Mouse (Mus musculus) liver (tissue): ENCODE measurements around the gene Hspbp1.
A peak's percentile ranks its signal among the peaks of the same experiment; 100 is the strongest.

ENCODE experiments used
- DNase-seq: peaks from one replicate; pipeline ENCODE4 v3.0.0-alpha.2; 2020; ENCODE audit warnings: mixed read lengths

Gene Hspbp1

DNA sequence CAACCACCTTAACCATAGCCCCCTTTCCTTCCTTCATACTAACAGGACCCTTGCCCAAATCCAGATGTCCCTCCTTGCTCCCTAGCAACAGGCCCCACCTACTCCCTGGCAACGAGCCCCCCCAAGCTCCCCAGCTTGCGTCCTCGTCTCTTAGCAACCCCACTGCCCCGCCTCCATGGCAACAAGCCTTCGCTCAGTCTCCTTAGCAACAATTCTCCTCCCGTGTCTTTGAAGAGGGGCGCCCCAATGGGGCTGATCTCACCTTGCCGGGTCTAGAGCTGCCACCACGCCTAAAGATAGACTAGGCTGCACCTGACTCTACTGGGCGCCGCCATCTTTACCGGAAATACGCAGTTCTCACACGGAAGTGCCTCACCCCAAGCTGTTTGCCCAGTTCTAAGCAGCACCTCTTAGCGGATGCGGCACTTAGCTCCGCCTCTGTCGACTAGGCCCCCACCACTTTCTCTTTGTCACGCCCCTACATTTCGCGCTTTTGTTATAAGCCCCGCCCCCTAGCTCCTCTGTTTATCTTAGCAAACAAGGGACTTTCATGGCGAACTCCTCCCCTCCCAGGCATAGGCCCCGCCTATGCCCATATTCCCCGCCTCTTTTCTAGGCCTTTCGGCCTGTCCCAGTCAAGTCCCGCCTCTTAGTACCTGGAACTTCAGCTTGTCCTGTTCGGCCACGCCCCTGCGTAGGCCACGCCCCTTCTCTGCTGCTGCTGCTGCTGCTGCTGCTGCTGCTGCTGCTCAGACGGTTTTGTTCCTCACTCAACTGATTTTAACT is at the start of gene Hspbp1:
Gene Hspbp1, minus strand, starts transcription at position 437 of the 786 bp plus-strand sequence.
- peak; percentile 99 for DNase-seq

DNA sequence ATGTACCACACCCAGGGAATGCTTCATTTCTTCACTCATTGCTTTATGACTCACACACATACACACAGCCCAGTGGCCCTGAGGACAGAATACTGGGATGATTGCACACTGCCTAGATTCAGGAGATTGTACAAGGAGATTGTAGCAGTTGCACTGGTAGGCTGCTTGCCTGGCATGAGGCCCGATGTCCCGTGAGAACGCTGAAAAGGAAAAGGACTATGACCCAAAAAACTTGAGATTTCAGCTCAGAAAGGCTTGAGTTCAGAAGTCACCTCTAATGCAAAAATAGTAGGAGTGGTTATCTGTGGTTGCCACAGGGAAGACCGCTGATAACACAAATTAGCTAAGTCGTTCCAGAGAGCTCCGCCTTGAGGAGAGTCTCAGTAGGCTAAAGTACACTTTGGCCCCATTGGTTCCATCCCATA is 48.1 kb upstream of the Hspbp1 start:
- DNase-seq = peak; percentile 52

DNA sequence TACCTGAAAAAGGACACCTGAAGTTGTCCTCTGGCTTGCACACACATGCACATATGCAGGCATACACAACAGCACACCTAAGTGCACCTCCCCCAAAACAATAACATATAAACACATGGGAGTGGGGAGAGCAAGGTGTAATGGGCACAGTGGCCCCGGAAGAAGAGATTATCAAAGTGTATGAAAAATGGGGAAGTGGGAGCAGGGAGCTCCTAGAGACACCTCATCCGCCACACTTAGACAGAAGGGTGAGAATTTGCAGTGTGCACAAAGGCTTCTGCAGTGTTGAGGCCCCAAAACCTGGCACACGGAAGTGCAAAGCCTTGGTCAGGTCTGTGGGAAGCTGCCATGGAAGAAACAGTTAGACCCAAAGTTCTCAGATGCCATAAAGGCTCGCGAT is 46.2 kb upstream of the Hspbp1 start:
- DNase-seq = no peak

DNA sequence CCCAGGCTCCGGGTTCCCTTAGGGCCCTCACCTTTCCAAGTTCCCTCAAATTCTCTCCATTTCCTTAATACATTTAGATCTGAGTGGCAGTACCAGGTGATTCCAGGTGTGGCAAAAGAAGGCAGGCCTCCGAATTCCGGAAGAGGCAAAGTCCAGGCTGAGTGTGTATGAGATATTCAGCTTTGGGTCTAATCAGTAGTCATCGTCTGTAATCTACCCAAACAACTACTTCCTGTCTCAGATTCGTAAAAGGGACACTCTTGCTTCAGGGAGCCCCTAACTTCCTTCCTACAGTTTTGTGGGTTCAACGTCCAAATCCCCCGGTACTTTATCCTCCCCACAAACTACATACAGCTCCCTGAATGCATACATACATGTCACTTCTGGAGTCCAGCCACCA is 40.3 kb upstream of the Hspbp1 start, which contains the start of gene Tmem150b:
Gene Tmem150b, minus strand, starts transcription at position 81 of the 400 bp plus-strand sequence.
- DNase-seq = no peak

DNA sequence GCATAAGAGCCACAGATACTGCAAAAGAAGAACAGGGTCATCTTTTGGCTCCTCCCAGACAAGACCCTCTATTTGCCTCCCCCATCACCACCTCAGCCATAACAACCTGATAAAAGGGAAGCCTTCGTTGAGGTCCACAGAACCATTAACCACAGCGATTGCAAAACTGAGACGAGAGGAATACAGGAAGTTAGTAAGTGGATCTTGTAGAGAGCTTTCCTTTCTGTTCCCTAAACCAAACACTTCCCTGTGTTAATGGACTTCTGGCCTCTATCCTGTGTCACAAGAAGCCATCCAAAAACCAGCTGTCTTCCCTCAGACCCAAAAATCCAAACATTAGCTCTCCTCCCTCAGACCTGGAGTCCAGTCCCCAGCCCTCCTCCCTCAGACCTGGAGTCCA is 39.5 kb upstream of the Hspbp1 start:
- DNase-seq = no peak

DNA sequence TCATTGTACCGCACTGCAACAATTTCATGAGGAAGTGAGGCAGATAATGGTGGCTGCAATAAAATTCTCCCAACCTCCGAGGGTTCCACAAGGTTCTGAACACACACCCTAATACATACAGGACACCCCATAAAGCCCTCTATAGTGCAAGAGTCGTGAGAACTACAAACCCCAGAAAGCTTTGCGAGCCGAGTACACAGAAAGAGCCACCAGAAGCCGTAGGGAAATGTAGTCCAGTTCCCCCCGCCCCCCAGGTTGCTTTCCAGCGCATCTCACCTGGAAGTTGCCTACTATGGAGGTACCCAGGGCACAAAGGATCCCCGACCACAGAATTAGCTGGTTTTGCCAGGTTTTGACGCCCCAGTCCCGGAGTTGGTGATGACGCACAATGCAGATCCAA is 38.6 kb upstream of the Hspbp1 start:
- DNase-seq = no peak

DNA sequence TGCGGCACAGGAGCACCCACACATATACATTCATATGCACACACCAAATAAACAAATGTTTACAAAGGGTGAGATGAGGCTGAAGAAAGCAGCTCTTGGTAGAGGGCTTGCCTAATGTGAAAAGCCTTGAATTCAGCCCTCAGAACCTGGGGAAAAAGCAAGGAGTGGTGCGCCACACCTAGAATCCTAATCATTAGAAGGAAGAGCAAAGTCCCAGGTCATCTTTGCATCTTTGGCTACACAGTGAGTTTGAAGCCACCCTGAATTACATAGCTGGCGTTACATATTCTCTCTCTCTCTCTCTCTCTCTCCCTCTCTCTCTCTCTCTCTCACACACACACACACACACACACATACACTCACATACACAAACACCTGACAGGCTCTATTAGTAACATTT is 34.4 kb upstream of the Hspbp1 start:
- no peak for DNase-seq

DNA sequence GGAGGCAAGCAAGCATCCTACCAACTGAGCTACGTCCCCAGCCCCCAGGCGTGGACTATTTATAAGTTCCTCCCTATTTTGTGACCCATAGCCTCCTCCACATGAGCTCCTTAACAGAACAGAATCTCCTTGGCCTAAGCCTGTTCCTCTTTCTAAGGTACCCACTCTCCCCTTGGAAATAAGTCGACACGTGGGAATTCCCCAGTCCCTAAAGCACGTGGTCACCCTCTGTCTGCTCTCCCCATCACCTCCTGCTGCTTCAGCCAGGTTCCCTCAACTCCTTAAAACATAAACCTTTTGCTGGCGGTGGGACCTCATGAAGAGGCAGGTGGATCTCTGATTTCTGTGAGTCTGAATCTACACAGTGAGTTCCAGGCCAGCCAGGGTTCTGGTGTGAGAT is 32.1 kb upstream of the Hspbp1 start:
- no peak for DNase-seq

DNA sequence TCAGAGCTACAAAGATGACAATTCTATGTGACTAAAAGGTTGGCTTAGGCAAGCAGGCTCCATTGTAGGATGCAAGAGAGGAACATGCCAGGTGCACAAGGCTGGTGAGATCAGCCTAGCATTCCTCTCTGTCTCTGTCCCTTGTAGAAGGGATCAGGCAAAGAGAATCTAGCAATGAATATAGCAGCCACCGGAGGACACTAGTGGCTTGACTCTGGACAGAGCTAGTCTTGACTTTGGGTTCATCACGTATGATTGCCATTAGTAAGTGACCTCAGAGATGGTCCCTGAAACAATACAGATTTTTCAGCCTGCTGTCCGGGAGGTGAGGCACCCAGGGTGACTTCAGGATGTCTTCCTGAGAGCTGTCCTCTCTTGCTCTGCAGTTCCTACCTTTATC is 27.7 kb upstream of the Hspbp1 start:
- DNase-seq = no peak

DNA sequence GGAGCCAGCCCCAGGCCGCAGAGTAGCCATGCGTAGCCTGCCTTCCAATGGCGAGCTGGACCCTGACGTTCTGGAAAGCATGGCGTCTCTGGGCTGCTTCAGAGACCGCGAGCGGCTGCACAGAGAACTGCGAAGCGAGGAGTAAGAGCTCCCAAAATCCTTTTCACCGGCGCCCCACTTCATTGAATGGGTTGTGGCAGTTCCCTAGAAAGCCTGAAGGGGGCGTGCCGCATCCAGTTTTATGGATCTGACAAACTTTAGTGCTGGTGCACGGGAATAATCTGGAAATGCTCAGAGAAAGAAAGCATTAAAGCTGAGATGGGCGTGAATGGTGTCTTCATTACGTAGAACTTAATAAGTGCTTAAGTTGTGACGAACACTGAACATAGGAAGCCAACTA is 20.2 kb upstream of the Hspbp1 start:
- peak; percentile 61 for DNase-seq

DNA sequence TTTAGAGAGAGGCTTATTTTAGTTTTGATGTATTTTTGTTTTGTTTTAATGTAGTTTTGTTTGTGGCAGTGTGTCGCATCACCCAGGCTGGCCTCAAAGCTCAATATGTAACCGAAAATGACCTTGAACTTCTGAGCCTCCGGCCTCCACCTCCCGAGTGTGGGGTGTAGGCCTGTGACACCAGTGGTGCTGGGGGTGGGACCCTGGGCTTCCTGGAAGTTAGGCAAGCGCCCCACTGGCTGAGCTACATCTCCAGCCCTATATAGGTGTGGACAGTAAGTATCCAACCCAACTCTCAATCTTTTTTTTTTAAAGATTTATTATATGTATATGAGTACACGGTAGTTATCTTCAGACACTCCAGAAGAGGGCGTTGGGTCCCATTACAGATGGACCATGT is 18.3 kb upstream of the Hspbp1 start:
- DNase-seq = no peak

DNA sequence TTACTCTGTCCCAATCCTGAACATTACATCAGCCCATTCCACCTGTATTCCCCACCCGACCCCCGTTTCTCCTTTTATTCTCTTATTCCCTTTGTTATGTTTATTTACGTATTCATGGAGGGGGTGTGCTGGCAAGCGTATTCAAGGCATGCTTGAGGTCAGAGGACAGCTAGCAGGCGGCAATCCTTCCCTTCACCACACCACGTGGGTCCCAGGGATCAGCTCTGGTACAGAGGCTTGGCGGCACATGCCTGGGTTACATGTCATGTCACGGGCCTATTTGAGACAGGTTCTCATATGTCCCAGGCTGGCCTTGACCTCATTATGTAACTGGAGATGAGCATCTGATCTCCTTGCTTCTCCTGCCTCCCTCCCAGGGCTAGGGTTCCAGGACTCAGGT is 17.5 kb upstream of the Hspbp1 start:
- DNase-seq = no peak

DNA sequence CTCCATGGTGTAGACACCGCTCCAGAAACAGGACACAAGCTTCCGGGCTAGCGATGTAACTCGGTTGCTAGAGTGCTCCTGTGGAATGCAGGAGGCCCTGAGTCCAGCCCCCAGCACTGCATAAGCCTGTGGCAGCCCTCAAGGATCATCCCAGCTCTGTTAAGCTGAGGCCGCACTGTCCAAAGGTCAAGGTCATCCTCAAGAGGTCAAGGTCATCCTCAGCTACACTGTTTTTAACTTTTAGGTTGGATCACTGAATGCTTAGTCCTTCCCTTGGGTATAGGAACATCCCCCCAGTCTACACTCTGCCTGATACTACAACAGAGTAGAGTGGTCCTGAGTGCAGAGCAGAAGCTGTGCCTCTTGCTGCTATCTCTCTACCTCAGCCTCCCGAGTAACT is 8.1 kb upstream of the Hspbp1 start:
- no peak for DNase-seq

DNA sequence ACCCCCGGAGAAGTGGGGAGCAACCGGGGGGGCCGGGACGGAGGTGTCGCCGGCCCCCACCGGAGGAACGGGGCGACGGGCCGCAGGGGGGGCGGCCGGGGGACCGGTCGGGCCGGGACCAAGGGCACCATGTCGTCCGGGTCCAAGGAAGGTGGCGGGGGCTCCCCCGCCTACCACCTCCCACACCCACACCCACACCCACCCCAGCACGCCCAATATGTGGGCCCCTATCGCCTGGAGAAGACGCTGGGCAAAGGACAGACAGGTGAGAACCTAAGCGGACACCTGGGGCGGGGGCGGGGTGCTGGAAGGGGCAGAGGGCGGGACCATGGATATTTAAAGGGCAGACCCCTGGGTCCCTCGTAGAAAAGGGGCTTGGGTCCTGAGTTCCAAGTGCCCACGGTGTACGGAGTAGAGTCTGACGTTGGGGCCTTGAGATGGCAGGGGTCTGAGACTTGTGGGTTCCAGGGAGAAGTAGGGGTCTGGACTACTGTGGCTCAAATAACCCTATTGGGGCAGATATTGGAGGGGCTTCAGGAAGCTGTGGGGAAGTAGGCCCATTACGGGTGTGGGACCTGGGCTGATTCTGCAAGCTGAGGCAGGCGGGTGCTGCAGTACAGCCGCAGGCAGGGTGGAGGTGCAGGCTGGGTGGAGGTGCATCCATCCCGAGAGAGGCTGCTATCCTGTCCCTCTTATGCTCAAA is 6.2 kb upstream of the Hspbp1 start:
- DNase-seq = no peak

DNA sequence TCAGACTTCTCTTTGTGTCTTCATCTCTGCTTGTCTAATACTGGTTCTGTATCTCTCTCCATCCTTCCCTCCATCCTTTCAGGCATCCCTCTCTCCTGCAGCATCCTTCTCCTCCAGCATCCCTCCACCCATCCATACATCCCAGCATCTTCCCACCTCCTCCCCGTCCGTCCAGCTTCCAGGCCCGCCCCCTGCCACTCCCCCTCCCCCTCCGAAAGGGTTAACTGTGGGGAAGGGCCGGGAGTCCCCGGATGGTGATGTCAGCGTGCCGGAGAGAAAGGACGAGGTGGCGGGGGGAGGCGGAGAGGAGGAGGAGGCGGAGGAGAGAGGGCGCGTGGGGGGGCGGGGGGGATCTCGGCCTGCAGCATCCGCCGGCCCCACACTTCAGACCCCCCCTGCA is 5.5 kb upstream of the Hspbp1 start, which contains the start of gene Brsk1:
Gene Brsk1, plus strand, starts transcription at position 218 of the 400 bp plus-strand sequence.
- DNase-seq = peak; percentile 64

DNA sequence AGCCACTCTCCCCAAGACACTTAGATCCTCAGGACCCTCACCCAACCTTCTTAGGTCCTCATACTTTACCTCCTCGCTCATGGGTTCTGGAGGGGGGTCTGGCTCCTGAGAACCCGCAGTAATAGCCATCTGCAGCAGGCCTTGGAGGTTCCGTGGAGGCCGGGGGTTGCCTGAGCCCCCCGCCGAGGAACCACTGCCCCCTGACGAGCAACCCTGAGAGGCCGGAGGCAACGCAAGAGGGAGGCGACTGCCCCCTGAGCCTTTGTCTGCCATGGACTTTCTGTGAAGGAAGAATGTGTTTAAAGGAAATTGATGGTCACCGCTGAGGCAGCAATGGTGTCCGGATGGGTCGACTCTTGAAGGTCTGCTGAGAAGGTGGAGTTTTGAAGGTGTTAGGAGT is 665 bp downstream of the Hspbp1 start:
- no peak for DNase-seq

DNA sequence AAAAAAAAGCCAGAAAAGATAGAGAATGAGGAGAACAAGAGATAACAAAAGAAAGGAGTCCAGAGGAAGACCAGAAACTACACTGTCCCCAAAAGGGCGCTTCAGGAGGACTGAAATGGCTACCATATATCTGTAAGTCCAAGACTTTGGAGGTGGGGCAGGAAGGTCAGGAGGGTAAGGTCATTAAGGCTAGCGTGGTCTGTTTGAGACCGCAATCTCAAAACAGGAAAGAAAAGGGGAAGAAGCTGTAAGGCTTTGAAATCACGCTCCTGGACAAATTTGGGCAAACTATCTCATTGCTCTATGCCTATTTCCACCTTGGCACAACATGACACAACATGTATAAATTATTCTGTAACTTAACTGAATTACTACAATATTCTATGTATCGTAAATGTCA is 1.6 kb downstream of the Hspbp1 start:
- no peak for DNase-seq

DNA sequence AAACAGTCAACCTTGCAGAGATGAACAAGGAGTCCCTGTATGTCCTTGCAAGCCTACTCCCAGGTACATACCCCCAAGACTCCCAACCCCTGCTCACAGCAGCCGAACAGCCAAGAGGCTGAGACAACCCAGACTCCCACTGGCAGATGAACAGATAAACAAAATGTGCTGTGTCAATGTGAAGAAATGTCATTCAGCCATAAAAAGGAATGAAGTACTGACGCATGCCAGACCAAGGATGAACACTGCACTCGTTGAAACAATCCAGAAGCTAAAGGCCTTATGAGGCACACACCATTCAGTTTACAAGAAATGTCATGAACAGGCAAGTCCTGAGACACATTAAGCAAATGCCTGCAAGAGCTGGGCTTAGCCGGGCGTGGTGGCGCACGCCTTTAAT is 9.7 kb downstream of the Hspbp1 start:
- no peak for DNase-seq

DNA sequence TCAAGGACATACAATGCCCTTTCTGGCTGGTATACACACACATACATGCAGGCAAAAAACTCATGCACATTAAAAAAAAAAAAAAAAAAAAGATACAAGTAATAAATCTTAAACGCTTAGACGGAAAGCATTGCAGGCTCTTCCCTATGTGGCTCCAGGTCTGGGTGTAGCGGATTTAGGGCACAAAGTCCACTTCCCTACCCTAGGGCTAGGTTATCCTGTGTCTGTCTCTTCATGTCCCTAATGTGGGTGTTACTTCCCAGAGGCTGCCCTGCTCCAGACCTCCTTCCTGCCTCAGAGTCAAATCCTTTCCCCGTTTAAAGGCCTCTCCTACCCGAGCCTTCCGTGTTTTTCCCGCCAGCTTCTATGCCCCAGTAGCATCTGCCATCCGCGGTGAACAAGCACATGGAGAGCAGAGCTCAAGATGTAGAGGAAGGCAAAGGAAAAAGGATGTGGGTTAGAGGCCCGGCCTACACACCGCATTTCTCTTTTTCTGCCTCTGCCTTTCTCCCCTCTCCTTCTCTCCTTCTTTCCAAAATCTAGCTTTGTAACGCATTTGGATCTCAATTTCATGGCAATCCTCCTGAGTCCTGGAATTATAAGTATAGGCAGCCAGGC is 10.6 kb downstream of the Hspbp1 start:
- no peak for DNase-seq

DNA sequence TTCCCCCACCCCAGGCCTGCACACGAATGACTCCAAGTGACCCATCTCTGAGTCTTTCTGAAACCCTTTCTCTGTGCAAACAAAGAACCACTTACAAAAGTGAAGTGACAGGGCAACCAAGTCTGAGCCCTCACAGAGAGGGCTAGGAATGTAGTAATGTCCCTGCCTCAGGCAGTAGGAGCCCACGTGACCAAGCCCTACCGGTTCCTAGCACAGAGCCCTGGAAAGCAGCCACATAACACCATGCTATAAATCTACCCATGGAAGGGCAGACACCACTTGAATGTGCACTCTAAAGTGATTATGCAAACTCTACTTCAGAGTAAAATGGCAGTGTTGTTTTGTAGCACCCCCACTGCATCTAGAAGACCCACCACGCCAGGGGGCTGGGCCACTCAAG is 12.9 kb downstream of the Hspbp1 start:
- no peak for DNase-seq

DNA sequence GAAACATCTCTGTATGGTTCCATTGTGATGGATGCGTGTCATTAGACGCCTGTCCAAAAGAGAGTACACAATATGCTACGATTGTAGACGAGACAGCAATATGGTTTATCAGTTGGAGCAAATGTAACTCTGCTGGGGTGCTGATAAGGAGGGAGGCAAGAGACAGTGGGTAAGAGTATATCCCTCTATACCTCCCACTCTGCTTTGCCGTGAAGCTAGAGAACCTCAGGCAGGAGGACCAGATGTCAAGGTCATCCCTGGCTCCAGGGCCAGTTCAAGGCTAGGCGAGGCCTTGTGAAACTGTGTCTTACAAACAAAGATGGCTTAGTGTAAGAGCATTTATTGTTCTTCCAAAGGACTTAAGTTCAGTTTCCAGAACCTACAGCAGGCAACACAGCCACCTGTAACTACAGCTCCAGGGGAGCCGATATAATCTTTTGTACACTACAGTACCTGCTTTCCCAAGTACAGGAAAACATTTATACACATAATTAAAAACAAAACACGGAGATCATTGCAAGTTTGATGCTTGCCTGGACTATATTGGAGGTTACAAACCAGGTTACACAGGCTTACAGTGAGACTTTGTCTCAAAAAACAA is 14.1 kb downstream of the Hspbp1 start:
- peak; percentile 67 for DNase-seq

DNA sequence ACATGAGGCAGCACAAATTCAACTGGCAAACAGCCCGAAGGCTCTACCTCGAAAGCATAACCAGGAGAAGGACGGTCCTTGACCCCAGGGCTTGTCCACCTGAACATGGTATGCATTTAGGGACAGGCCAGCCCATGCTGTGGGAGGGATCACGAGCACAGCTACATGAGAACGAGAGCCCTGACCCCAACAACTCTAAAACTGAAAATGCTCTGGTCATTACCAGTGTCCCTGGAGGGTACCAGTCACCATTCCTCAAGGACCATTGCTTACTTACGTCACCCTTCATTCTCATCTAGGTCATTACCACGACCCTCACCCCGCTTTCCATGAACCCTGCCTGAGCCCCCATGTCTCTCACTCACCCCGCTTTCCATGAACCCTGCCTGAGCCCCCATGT is 15.7 kb downstream of the Hspbp1 start:
- no peak for DNase-seq

DNA sequence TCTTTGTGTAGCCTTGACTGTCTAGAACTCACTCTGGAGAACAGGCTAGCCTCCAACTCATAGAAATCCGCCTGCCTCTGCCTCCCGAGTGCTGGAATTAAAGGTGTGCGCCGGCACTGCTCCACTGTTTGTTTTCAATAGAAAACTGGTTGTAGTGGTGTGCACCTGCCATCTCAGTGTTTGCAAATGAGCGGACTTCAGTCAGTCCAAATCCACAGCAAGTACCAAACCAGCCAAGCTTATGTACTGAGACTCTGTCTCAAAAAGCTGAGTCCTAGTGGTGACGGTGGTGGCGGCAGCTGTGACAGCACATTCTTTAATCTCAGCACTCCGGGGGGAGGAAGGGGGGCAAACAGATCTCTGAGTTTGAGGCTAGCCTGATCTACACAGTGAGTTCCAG is 16.4 kb downstream of the Hspbp1 start:
- DNase-seq = no peak

DNA sequence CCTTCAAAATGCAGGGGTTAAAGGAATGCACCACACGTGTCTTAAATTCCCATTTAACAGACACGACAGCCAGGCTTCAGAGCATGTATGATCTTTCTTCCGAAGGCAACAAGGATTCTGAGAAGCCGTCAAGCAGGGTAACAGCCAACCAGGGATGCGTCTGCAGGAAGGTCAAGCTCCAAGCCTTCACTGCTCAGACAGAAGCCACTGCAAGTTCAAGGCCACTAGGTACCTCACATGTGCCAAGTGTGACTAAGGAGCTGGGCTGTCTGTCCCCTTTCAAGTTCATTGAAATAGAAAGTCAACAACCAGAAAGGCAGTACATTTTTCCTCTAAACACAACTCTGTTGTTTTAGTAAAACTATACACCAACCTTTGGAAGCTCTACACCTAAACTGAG is 18.0 kb downstream of the Hspbp1 start:
- DNase-seq = no peak
